Mouse (Mus musculus): ENCODE results near the gene Mcrs1.

Gene Mcrs1

DNA sequence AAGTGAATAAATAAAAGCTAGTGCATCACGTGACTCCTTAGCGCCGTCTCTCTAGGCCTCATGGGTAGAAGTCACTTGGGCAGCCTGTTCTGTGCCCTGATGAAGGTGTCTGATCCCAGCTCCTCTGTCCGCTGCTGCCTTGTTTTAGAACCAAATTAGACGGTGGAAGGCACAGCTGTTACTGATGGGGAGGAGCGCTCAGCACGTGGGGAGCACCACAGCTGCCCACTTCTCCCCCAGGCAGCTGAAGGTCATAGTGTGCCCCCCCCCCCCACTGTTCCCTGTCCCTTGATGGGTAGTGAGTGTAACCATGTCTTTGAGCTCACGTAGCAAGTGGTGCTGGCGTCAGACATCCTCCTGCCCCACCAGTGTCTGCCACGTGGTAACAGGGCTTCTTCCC, 38.6 kb downstream of the Mcrs1 start:
- DNase-seq (ENCODE audit: low read depth, low spot score), result no peak

- no peak for DNase-seq (ENCODE audit: low read depth, low spot score)
Measured at GRCm38 (mm10) chr15:99205959-99206358, 45.8 kb downstream of the Mcrs1 start.

GRCm38 (mm10) chr15:99198761-99199160, 53.0 kb downstream of the Mcrs1 start:
- DNase-seq (ENCODE audit: low read depth, low spot score), result no peak

DNA sequence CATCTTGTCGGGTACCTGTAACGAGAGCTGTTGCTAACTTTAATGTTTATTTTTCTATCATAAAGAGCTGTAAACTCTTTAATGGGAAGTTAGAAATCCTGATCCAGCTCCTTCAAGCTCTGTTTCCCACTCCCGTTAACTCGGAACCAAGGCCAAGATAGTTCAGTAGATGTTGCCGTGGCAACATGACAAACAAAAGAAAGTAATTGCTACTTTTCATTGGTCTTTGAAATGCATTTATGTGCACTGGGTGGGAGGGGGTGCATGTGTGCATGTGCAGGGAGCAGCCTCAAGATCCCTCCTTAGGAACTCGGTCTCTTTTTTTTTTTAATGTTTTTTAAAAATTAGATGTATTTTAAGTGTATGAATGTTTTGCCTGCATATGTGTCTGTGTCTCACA, 56.7 kb downstream of the Mcrs1 start:
- no peak for DNase-seq (ENCODE audit: low read depth, low spot score)

DNA sequence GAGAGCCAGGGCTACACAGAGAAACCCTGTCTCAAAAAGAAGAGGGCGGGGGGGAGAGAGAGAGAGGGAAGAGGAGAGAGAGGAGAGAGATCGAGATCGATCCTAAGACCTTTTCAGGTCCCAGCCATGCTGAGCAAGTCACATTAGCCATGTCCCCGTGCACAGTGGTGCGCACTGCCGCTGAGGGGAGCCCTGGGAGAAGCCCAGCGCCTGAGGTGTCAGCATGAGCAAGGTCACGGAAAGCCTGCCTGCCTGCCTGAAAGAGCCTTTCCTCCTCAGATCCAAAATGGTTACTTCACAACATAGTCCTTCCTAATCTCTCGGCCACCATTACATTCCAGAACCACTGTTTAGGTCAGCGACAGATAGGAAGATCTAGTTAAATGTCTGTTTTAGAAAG, 57.4 kb downstream of the Mcrs1 start:
- DNase-seq (ENCODE audit: low read depth, low spot score), result no peak

All from WW6 (cell line).